Mouse (Mus musculus): ENCODE measurements around the gene Itm2b.

DNA sequence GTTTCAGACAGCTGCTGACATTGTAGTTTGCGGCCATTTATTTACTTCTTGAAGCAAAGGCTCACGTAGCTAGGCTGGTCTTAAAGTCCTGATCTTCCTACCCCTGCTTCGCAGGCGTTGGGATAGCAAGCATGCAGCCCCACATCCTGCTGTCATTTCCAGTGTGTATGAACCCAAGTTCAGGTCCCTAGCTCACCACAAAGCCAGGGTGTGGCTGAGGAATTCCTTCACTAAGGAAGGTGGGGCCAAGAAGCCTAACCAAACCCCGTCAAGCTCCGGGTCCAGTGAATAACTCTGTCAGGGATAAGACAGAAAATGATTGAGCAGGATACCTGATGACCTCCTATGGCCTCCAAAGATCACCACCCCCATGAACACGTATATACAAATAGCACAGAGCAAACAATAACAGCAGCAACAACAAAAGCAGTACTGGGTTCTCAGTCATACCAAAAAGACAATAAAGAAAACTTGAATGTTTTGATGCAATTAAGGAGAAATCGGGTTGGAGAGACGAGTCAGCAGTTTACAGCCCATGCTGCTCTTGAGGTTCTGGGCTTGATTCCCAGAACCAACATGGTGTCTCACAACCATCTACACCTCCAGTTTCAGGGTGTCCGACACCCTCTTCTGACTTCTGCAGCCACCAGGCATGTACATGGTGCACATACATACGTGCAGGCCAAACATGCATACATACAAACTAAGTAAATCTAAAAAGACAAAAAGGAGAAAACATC is 17.4 kb upstream of the Itm2b start:
- TF ChIP-seq CTCF (IDR thresholded peaks at IDR 0.05; ENCODE audit: extremely low read depth, insufficient read depth, low read length) = no peak
- no peak for TF ChIP-seq POLR2A (IDR thresholded peaks at IDR 0.05; ENCODE audit: extremely low read depth, insufficient read depth, low read length)

All from cortical plate, adult 2 months (tissue).